Mouse (Mus musculus) liver, embryonic 14.5 days (tissue): Measurements from ENCODE around the gene Cdhr2.

Experiments
- CTCF ChIP-seq: IDR thresholded peaks from 2 replicates; pipeline ENCODE4 v1.5.1; 2016; ENCODE audit warnings: antibody characterized with exemption, low read depth, control low read depth
- EP300 ChIP-seq: IDR thresholded peaks from 2 replicates; pipeline ENCODE4 v1.6.1; 2016; ENCODE audit warnings: antibody characterized with exemption, low read depth

- TF ChIP-seq CTCF (no peak), EP300 (no peak)
These were observed 11.0 kb upstream of the Cdhr2 start for GRCm38 (mm10) chr13:54690151-54690740.
